Mouse (Mus musculus) cerebellum, adult 8-10 months (tissue): ENCODE measurements at regions not wholly inside any gene's neighbourhood (a gene's known extent, or its start where the extent isn't known, plus 50 kb on each side); places are given as distances from the start of the nearest gene placed in this dataset.

Experiments
- DNase-seq: peaks from one replicate; pipeline ENCODE4 v3.0.0; 2022

GRCm38 (mm10) chr5:126765037-126765707, 476.4 kb upstream of the Tmem132c start:
- DNase-seq = no peak

GRCm38 (mm10) chr5:126769031-126769430, 472.6 kb upstream of the Tmem132c start:
- DNase-seq = no peak

- no peak for DNase-seq
These were observed 453.6 kb upstream of the Tmem132c start for GRCm38 (mm10) chr5:126787706-126788610.

- no peak for DNase-seq
These were observed 441.8 kb upstream of the Tmem132c start for GRCm38 (mm10) chr5:126799698-126800279.

GRCm38 (mm10) chr5:126806656-126807055, 435.0 kb upstream of the Tmem132c start:
- DNase-seq = no peak

- DNase-seq = no peak
These were observed 425.5 kb upstream of the Tmem132c start for GRCm38 (mm10) chr5:126816069-126816468.

GRCm38 (mm10) chr5:126835440-126835839, 406.2 kb upstream of the Tmem132c start:
- DNase-seq = no peak

- no peak for DNase-seq
These were observed 399.0 kb upstream of the Tmem132c start for GRCm38 (mm10) chr5:126842606-126843005.

- no peak for DNase-seq
These were observed 379.5 kb upstream of the Tmem132c start for GRCm38 (mm10) chr5:126862078-126862477.

- no peak for DNase-seq
These were observed 365.8 kb upstream of the Tmem132c start for GRCm38 (mm10) chr5:126875842-126876241.

- no peak for DNase-seq
These were observed 350.9 kb upstream of the Tmem132c start for GRCm38 (mm10) chr5:126890710-126891109.

GRCm38 (mm10) chr5:126893063-126893462, 348.5 kb upstream of the Tmem132c start:
- DNase-seq = no peak

GRCm38 (mm10) chr5:126910084-126910483, 331.5 kb upstream of the Tmem132c start:
- no peak for DNase-seq

- no peak for DNase-seq
These were observed 324.3 kb upstream of the Tmem132c start for GRCm38 (mm10) chr5:126917300-126917699.

GRCm38 (mm10) chr5:126933466-126933865, 308.1 kb upstream of the Tmem132c start:
- DNase-seq = no peak

- DNase-seq = no peak
These were observed 296.7 kb upstream of the Tmem132c start for GRCm38 (mm10) chr5:126944861-126945260.

- no peak for DNase-seq
These were observed 287.4 kb upstream of the Tmem132c start for GRCm38 (mm10) chr5:126954189-126954588.

- DNase-seq = no peak
These were observed 287.0 kb upstream of the Tmem132c start for GRCm38 (mm10) chr5:126954634-126955033.

- no peak for DNase-seq
These were observed 277.0 kb upstream of the Tmem132c start for GRCm38 (mm10) chr5:126964577-126964976.

GRCm38 (mm10) chr5:126967076-126967475, 274.5 kb upstream of the Tmem132c start:
- DNase-seq = no peak

- DNase-seq = no peak
These were observed 272.2 kb upstream of the Tmem132c start for GRCm38 (mm10) chr5:126969373-126969772.

- no peak for DNase-seq
These were observed 270.3 kb upstream of the Tmem132c start for GRCm38 (mm10) chr5:126971284-126971683.

- no peak for DNase-seq
These were observed 269.6 kb upstream of the Tmem132c start for GRCm38 (mm10) chr5:126971981-126972380.

- no peak for DNase-seq
These were observed 268.2 kb upstream of the Tmem132c start for GRCm38 (mm10) chr5:126973425-126973824.
